Mouse (Mus musculus): ENCODE measurements at regions not wholly inside any gene's neighbourhood (a gene's known extent, or its start where the extent isn't known, plus 50 kb on each side); places are given as distances from the start of the nearest gene placed in this dataset.
"Not testable (repeated sequence)": the region's sequence is repeated elsewhere in the genome, so short reads cannot be mapped to it uniquely, and the experiment has no call there.

GRCm38 (mm10) chr3:57963965-57964364, 116.1 kb upstream of the Pfn2 start:
- no peak for DNase-seq (ENCODE audit: low spot score)

GRCm38 (mm10) chr3:57970614-57971013, 122.7 kb upstream of the Pfn2 start:
- not testable (repeated sequence) for DNase-seq (ENCODE audit: low spot score)

- no peak for DNase-seq (ENCODE audit: low spot score)
Measured at GRCm38 (mm10) chr3:57972469-57973245, 124.8 kb upstream of the Pfn2 start.

- no peak for DNase-seq (ENCODE audit: low spot score)
Measured at GRCm38 (mm10) chr3:57973546-57973945, 125.7 kb upstream of the Pfn2 start.

- peak; percentile 66 for DNase-seq (ENCODE audit: low spot score)
Measured at GRCm38 (mm10) chr3:57975379-57975778, 127.5 kb upstream of the Pfn2 start.

- no peak for DNase-seq (ENCODE audit: low spot score)
Measured at GRCm38 (mm10) chr3:57976640-57977229, 128.9 kb upstream of the Pfn2 start.

- DNase-seq (ENCODE audit: low spot score): no peak
Measured at GRCm38 (mm10) chr3:57988175-57988574, 140.3 kb upstream of the Pfn2 start.

- DNase-seq (ENCODE audit: low spot score): no peak
Measured at GRCm38 (mm10) chr3:57990738-57991137, 142.9 kb upstream of the Pfn2 start.

- DNase-seq (ENCODE audit: low spot score): peak; percentile 13
Measured at GRCm38 (mm10) chr3:57998121-57999102, 150.5 kb upstream of the Pfn2 start.

- DNase-seq (ENCODE audit: low spot score): no peak
Measured at GRCm38 (mm10) chr3:58002792-58003574, 155.1 kb upstream of the Pfn2 start.

- no peak for DNase-seq (ENCODE audit: low spot score)
Measured at GRCm38 (mm10) chr3:58024750-58025392, 177.0 kb upstream of the Pfn2 start.

GRCm38 (mm10) chr3:58049618-58050017, 201.7 kb upstream of the Pfn2 start:
- DNase-seq (ENCODE audit: low spot score): no peak

GRCm38 (mm10) chr3:58054726-58055125, 206.8 kb upstream of the Pfn2 start:
- DNase-seq (ENCODE audit: low spot score): no peak

GRCm38 (mm10) chr3:58055181-58055580, 207.3 kb upstream of the Pfn2 start:
- no peak for DNase-seq (ENCODE audit: low spot score)

GRCm38 (mm10) chr3:58056191-58057063, 208.5 kb upstream of the Pfn2 start:
- no peak for DNase-seq (ENCODE audit: low spot score)

GRCm38 (mm10) chr3:58057064-58057396, 209.2 kb upstream of the Pfn2 start:
- DNase-seq (ENCODE audit: low spot score): no peak

- DNase-seq (ENCODE audit: low spot score): no peak
Measured at GRCm38 (mm10) chr3:58058134-58058533, 210.3 kb upstream of the Pfn2 start.

GRCm38 (mm10) chr3:58063852-58064549, 216.1 kb upstream of the Pfn2 start:
- peak; percentile 25 for DNase-seq (ENCODE audit: low spot score)

GRCm38 (mm10) chr3:58071574-58071973, 223.7 kb upstream of the Pfn2 start:
- DNase-seq (ENCODE audit: low spot score): no peak

Measured in gastrocnemius, adult 18-20 months (tissue).